Mouse (Mus musculus) liver, embryonic 13.5 days (tissue): ENCODE measurements around the gene Zfp568. TPM values are rescaled to one million over a fixed set of nuclear protein-coding genes. Genes with fewer than 3 reads are reported as not detected.
"Not testable (repeated sequence)": the region's sequence is repeated elsewhere in the genome, so short reads cannot be mapped to it uniquely, and the experiment has no call there.

Experiments used
- ATAC-seq: fragments of 200-750 bp; cut with Nextera tagmentation; 2 replicates; pipeline ENCODE4 v1.8.0; 2017; ENCODE audit warnings: low read depth, mild to moderate bottlenecking, moderate number of reproducible peaks, moderate library complexity
- DNase-seq: peaks from one replicate; pipeline ENCODE4 v3.0.0; 2022
- H3K27ac ChIP-seq: fragments of 300-500 bp; sonication (generic); 2 replicates; pipeline ENCODE4 v1.5.1; 2015; ENCODE audit warnings: moderate library complexity, mild to moderate bottlenecking, inconsistent platforms
- H3K27me3 ChIP-seq: fragments of 300-500 bp; sonication (generic); 2 replicates; pipeline ENCODE4 v1.6.1; 2015; ENCODE audit warnings: mild to moderate bottlenecking, inconsistent platforms
- H3K36me3 ChIP-seq: fragments of 300-500 bp; sonication (generic); 2 replicates; pipeline ENCODE4 v1.6.1; 2015; ENCODE audit warnings: mild to moderate bottlenecking, inconsistent platforms
- H3K4me1 ChIP-seq: fragments of 300-500 bp; sonication (generic); replicated peaks from 2 replicates; pipeline ENCODE4 v1.6.1; 2015; ENCODE audit warnings: inconsistent platforms
- H3K4me2 ChIP-seq: fragments of 300-500 bp; sonication (generic); 2 replicates; pipeline ENCODE4 v1.6.1; 2015; ENCODE audit warnings: inconsistent platforms, mild to moderate bottlenecking, moderate library complexity
- H3K4me3 ChIP-seq: fragments of 300-500 bp; sonication (generic); replicated peaks from 2 replicates; pipeline ENCODE4 v1.5.1; 2015; ENCODE audit warnings: mild to moderate bottlenecking, inconsistent platforms
- H3K9ac ChIP-seq: fragments of 300-500 bp; sonication (generic); 2 replicates; pipeline ENCODE4 v1.6.1; 2015; ENCODE audit warnings: mild to moderate bottlenecking, inconsistent platforms
- H3K9me3 ChIP-seq: fragments of 300-500 bp; sonication (generic); replicated peaks from 2 replicates; pipeline ENCODE4 v1.6.1; 2016; ENCODE audit warnings: inconsistent platforms
- WGBS: fragments of 180-500 bp; shearing (Covaris S2); methylation state at CpG from one replicate; pipeline ENCODE4 v1.1.7; 2015; ENCODE audit not compliant: insufficient replicate concordance; 5-methylcytosine and 5-hydroxymethylcytosine counted together
- polyA plus RNA-seq: library from polyadenylated mRNA; unstranded; fragments of >200 nt; fragmentation: Nextera tagmentation; extraction: Ambion mirVana; gene quantifications from 2 replicates; pipeline ENCODE4 v1.2.1, GENCODE M21; 2015

Zfp568 gene
- polyA plus RNA-seq, 1 experiment from 2014 or later = 8.5 TPM

- Histone ChIP-seq H3K4me1 (peaks cover 5% of the 10 kb centered on the region; the same call in 1 of the 2 replicates), H3K9me3 (0 out of 2 replicates have a peak, but pooled peaks cover 2% of the 10 kb centered on the region), H3K27me3 (no peaks in the 10 kb centered on the region), H3K4me2 (no peak overlapping the region), H3K9ac (no peak overlapping the region), H3K36me3 (no peaks in the 10 kb centered on the region), H3K27ac (no peak overlapping the region), H3K4me3 (no peak overlapping the region)
- ATAC-seq (no peak), DNase-seq (no peak)
- WGBS = 31% methylated on average over 3 of the region's 3 CpGs
Observed at GRCm38 (mm10) chr7:29959004-29959403, 24.8 kb upstream of the Zfp568 start.

GRCm38 (mm10) chr7:29965115-29965810, 18.5 kb upstream of the Zfp568 start:
- H3K36me3 ChIP-seq, H3K4me2 ChIP-seq, DNase-seq, H3K27me3 ChIP-seq, H3K9me3 ChIP-seq, H3K4me3 ChIP-seq, ATAC-seq, H3K4me1 ChIP-seq, H3K9ac ChIP-seq, H3K27ac ChIP-seq: not testable (repeated sequence)
- WGBS = 49% methylated on average over 39 of the region's 39 CpGs

GRCm38 (mm10) chr7:29970686-29971085, 13.1 kb upstream of the Zfp568 start:
- Histone ChIP-seq H3K27ac (no peak overlapping the region), H3K9ac (no peak overlapping the region), H3K4me2 (no peak overlapping the region), H3K4me1 (no peaks in the 10 kb centered on the region), H3K9me3 (no peaks in the 10 kb centered on the region), H3K27me3 (no peaks in the 10 kb centered on the region; the same call in 1 of the 2 replicates), H3K36me3 (no peaks in the 10 kb centered on the region), H3K4me3 (no peak overlapping the region)
- 69% methylated on average over 9 of the region's 9 CpGs for WGBS
- no peak for ATAC-seq
- no peak for DNase-seq

GRCm38 (mm10) chr7:29980761-29981160, 3.0 kb upstream of the Zfp568 start:
- WGBS = 77% methylated on average over 1 of the region's 1 CpGs
- no peak overlapping the region for H3K4me3 ChIP-seq
- no peaks in the 10 kb centered on the region for H3K9me3 ChIP-seq
- H3K4me1 ChIP-seq = peaks cover 32% of the 10 kb centered on the region
- DNase-seq (no peak), ATAC-seq (no peak)
- H3K9ac ChIP-seq = no peak overlapping the region
- no peaks in the 10 kb centered on the region for H3K27me3 ChIP-seq
- H3K36me3 ChIP-seq = peaks cover under 1% of the 10 kb centered on the region; the same call in 1 of the 2 replicates
- no peak overlapping the region for H3K27ac ChIP-seq
- no peak overlapping the region for H3K4me2 ChIP-seq

GRCm38 (mm10) chr7:29981455-29981854, 2.3 kb upstream of the Zfp568 start:
- no peak for DNase-seq
- Histone ChIP-seq H3K36me3 (peaks cover 7% of the 10 kb centered on the region; the same call in 1 of the 2 replicates), H3K4me1 (peaks cover 32% of the 10 kb centered on the region), H3K27ac (no peak overlapping the region), H3K9ac (no peak overlapping the region), H3K9me3 (no peaks in the 10 kb centered on the region), H3K27me3 (no peaks in the 10 kb centered on the region), H3K4me3 (no peak overlapping the region), H3K4me2 (no peak overlapping the region)
- no peak for ATAC-seq
- WGBS = 45% methylated on average over 5 of the region's 5 CpGs

GRCm38 (mm10) chr7:29981860-29982259, 1.9 kb upstream of the Zfp568 start:
- Histone ChIP-seq H3K4me2 (no peak overlapping the region), H3K27ac (no peak overlapping the region), H3K9me3 (no peaks in the 10 kb centered on the region), H3K4me1 (peaks cover 34% of the 10 kb centered on the region), H3K27me3 (no peaks in the 10 kb centered on the region), H3K36me3 (peaks cover 8% of the 10 kb centered on the region), H3K4me3 (no peak overlapping the region), H3K9ac (no peak overlapping the region)
- DNase-seq = no peak
- 85% methylated on average over 3 of the region's 3 CpGs for WGBS
- ATAC-seq = no peak

GRCm38 (mm10) chr7:29982341-29982740, 1.4 kb upstream of the Zfp568 start:
- ATAC-seq = no peak
- Histone ChIP-seq H3K4me2 (peak overlapping the region; percentile 82), H3K27ac (no peak overlapping the region), H3K9ac (no peak overlapping the region; the same call in 1 of the 2 replicates), H3K4me3 (no peak overlapping the region), H3K27me3 (no peaks in the 10 kb centered on the region), H3K9me3 (no peaks in the 10 kb centered on the region), H3K4me1 (peaks cover 37% of the 10 kb centered on the region), H3K36me3 (peaks cover 13% of the 10 kb centered on the region)
- no peak for DNase-seq
- 79% methylated on average over 4 of the region's 4 CpGs for WGBS

- ATAC-seq = peak; percentile 23; the same call in 1 of the 2 replicates
- H3K4me1 ChIP-seq = peaks cover 40% of the 10 kb centered on the region
- 11% methylated on average over 6 of the region's 6 CpGs for WGBS
- H3K27me3 ChIP-seq = no peaks in the 10 kb centered on the region
- peak overlapping the region; percentile 92 for H3K4me3 ChIP-seq
- peak overlapping the region; percentile 92 for H3K9ac ChIP-seq
- DNase-seq = peak; percentile 5
- no peaks in the 10 kb centered on the region for H3K9me3 ChIP-seq
- peak overlapping the region; percentile 91 for H3K27ac ChIP-seq
- H3K4me2 ChIP-seq = peak overlapping the region; percentile 82
- peaks cover 18% of the 10 kb centered on the region for H3K36me3 ChIP-seq
Observed at GRCm38 (mm10) chr7:29982931-29983330, 824 bp upstream of the Zfp568 start.

- Histone ChIP-seq H3K27ac (peak overlapping the region; percentile 91), H3K4me2 (peak overlapping the region; percentile 82), H3K9ac (peak overlapping the region; percentile 92), H3K4me3 (peak overlapping the region; percentile 92), H3K36me3 (peaks cover 22% of the 10 kb centered on the region), H3K4me1 (peaks cover 42% of the 10 kb centered on the region), H3K27me3 (no peaks in the 10 kb centered on the region), H3K9me3 (no peaks in the 10 kb centered on the region)
- 1% methylated on average over 8 of the region's 8 CpGs for WGBS
- peak; percentile 45; the same call in 1 of the 2 replicates for ATAC-seq
- no peak for DNase-seq
Observed at GRCm38 (mm10) chr7:29983340-29983689, 440 bp upstream of the Zfp568 start.

- Histone ChIP-seq H3K9ac (no peak overlapping the region), H3K4me3 (no peak overlapping the region), H3K4me2 (peak overlapping the region; percentile 82), H3K4me1 (peaks cover 35% of the 10 kb centered on the region), H3K27me3 (no peaks in the 10 kb centered on the region), H3K27ac (0 out of 2 replicates have a peak overlapping the region, but pooled peaks have one; percentile 9), H3K9me3 (no peaks in the 10 kb centered on the region), H3K36me3 (peaks cover 38% of the 10 kb centered on the region)
- ATAC-seq = no peak
- WGBS = 82% methylated on average over 8 of the region's 8 CpGs
- no peak for DNase-seq
Observed at GRCm38 (mm10) chr7:29986101-29986500, 2.3 kb downstream of the Zfp568 start.

- no peaks in the 10 kb centered on the region for H3K27me3 ChIP-seq
- no peak for DNase-seq
- H3K9ac ChIP-seq = no peak overlapping the region
- no peak overlapping the region for H3K4me3 ChIP-seq
- H3K9me3 ChIP-seq = no peaks in the 10 kb centered on the region
- WGBS = 90% methylated on average over 5 of the region's 5 CpGs
- H3K27ac ChIP-seq = no peak overlapping the region
- peaks cover 50% of the 10 kb centered on the region for H3K36me3 ChIP-seq
- peaks cover 28% of the 10 kb centered on the region for H3K4me1 ChIP-seq
- no peak for ATAC-seq
- H3K4me2 ChIP-seq = no peak overlapping the region
Observed at GRCm38 (mm10) chr7:29987551-29987950, 3.8 kb downstream of the Zfp568 start.

GRCm38 (mm10) chr7:29989031-29989430, 5.3 kb downstream of the Zfp568 start:
- no peaks in the 10 kb centered on the region for H3K27me3 ChIP-seq
- H3K4me3 ChIP-seq = no peak overlapping the region
- 79% methylated on average over 11 of the region's 11 CpGs for WGBS
- H3K9me3 ChIP-seq = no peaks in the 10 kb centered on the region
- peak overlapping the region; percentile 15; the same call in 1 of the 2 replicates for H3K4me2 ChIP-seq
- H3K36me3 ChIP-seq = peaks cover 62% of the 10 kb centered on the region
- DNase-seq = no peak
- ATAC-seq = peak; percentile 57
- peaks cover 19% of the 10 kb centered on the region for H3K4me1 ChIP-seq
- H3K9ac ChIP-seq = no peak overlapping the region
- no peak overlapping the region for H3K27ac ChIP-seq
